Mouse (Mus musculus) mesoderm, embryonic 11.5 days (tissue): ENCODE results near the gene Kdm4b.

Experiments used
- DNase-seq: peaks from one replicate; pipeline ENCODE4 v3.0.0-alpha.2; 2012; ENCODE audit warnings: low read depth, low spot score

The Kdm4b gene

DNA sequence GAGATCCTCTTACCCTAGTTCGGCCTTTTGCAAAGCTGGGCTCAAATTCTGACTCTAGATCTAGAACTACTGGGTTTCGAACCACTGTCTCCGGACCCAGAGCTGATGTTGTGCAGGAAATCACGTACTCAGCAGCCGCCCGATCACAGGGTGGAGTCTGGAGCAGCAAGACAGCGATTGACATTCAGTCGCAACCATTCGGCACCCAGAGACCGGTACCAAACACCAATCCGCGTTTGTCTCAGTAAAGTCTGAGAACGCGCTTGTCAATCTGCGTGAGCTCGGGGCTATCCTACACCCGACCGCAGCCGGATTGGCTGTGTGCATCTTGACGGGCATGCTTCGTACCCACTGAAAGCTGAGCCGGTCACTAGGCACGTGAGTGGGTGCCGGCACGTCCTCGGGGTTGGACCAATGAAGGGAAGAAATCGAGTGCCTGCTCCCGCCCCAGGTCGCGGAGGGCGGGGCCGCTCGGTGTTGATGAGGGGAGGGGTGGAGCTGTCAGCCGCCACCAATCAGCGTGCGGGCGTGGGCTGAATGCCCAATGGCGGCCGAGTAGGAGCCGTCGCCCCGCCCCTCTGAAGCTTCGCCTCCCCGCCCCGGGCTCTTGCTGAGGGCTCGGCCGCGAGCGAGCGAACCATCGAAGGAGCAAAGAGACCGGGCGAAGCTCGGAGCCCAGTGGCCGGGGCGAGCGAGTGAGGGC lies at the start of gene Kdm4b:
Gene Kdm4b (plus strand): TSS at position 613 of the 703 bp plus-strand sequence.
- peak; percentile 99 for DNase-seq

DNA sequence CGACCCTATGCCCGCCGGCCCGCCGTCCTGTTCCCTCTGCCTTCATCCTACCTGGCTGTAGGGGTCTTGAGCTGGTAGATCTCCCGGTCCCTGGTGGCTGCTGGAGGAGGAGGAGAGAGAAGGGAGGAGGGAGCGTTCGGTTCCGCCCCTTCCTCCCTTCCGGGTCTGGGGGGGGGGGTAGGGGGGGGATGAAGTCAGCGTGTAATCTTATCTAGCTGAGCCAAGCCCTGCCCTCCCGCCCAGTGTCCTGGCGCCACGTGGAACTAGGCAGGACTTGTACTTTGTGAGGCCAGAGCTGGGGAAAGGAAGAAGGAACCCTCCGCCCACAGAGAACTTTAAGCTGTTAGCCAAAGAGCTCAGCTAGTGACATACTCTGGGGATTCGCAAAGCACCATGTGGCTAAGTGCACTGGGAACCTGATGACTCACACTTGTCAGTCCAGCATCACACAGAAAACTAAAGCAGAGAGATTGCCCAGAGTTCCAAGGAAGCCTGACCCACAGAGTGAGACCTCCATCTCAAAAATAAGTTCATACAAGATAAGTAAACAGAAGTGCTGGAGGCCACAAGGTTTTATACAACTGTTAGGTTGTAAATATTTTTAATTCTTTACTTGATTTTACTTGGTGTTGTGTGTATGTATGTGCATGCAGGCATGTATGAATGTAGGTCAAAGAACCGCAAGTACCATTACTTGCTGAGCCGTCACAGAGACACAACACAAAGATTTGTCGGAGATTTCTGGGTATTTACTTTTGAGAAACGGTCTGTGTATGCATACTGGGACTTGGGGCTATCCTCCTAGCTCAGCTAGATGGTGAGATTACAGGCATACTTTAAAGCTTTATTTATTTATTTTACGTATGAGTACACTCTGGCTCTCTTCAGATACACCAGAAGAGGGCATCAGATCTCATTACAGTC lies 49.0 kb upstream of the Kdm4b start, which contains the start of gene Ticam1:
Gene Ticam1 (minus strand): TSS at position 144 of the 924 bp plus-strand sequence.
- peak; percentile 99 for DNase-seq

DNA sequence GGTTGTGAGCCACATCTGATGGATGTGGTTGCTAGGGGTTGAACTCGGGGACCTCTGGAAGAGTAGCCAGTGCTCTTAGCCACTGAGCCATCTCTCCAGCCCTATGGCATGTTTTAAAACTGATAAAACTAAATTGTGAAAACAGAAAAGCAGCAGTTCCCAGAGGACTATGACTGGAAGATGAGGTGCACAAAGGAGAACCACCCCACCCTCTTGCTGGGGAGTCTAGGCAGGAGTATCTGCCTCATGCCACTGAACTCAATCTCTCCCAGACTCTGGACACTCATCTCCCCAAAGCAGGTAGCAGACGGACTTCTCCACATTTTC lies 48.3 kb upstream of the Kdm4b start:
- no peak for DNase-seq

GRCm38 (mm10) chr17:56278340-56278739 lies 47.5 kb upstream of the Kdm4b start:
- no peak for DNase-seq

- no peak for DNase-seq
Observed at GRCm38 (mm10) chr17:56279481-56280155, 46.2 kb upstream of the Kdm4b start.

- DNase-seq, result no peak
Observed at GRCm38 (mm10) chr17:56281193-56281592, 44.7 kb upstream of the Kdm4b start.

- DNase-seq, result no peak
Observed at GRCm38 (mm10) chr17:56282802-56283201, 43.1 kb upstream of the Kdm4b start.

DNA sequence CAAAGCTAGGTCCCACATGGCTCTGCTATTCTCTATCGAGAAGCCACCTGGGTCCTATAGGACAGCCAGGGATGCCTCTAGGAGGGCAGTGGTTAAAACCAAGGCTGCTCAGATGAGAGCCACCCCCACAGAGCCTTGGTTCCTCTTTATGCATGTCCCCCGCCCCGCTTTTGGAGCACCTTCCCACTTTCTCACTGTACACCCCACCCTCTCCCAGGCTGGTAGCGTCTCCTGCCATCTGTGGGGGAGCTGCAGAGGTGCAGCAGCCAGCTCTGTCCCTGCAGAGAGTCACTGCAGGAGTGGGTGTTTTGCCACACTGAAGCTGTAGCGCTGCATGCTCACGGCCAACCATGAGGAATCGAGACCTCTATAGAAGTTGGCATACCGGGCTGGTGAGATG lies 42.5 kb upstream of the Kdm4b start:
- DNase-seq, result no peak

- no peak for DNase-seq
Observed at GRCm38 (mm10) chr17:56285995-56286394, 39.9 kb upstream of the Kdm4b start.

- DNase-seq, result no peak
Observed at GRCm38 (mm10) chr17:56287830-56288229, 38.0 kb upstream of the Kdm4b start.

- no peak for DNase-seq
Observed at GRCm38 (mm10) chr17:56288866-56289265, 37.0 kb upstream of the Kdm4b start.

- DNase-seq, result peak; percentile 70
Observed at GRCm38 (mm10) chr17:56289371-56290331, 36.2 kb upstream of the Kdm4b start.

DNA sequence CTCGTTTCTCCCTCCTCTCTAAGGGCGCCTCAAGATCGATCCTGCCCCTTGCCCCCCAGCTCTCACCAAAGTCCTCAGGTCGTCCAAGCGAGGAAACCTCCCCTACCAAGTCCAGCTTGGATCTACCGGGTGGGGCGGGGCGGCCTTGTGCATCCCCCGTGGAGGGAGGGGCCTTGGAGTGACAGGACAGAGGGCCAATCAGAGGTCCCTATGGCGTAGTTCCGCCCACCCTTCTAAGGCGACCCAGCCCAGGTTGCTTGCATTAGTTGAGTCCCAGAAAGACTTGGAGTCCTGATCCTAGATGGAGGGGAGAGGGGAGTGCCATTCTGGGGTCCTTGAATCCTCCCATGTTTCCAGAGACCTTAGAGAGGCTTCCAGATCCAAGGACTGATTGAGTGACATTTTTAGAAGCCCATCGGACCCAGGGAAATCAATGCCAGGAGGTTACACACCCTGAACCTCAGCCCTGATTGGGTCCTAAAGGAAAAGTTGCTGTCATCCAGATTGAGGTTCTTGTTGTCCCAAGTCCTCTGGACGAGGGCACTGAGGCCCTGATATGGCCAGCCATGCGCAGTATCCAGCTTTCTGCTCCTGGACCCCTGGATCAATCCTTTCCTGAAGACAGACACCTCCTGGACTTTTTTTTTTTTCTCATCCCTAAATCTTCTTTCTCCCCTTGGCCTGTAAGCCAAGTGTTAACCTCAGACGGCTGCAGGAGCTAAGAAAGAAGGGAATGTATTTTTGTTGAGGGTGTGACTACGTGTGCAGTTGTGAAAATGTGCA lies 35.3 kb upstream of the Kdm4b start:
- DNase-seq, result peak; percentile 92

DNA sequence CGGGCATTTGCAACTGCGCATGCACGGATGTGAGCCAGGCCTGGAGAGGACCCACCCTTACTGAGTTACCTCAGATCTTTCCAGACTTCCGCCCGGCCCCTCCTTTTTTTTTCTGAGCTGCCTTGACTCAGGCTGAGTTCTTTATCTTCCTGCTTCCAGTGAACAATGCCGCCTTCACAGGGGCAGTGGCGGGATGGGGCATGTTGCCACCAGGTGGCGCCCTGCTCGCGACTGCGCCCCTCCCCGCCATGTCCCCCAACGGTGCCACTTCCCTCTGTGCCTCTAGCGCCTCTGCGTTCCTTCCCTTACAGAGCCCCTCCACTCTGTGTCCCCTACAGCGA lies 34.7 kb upstream of the Kdm4b start:
- peak; percentile 92 for DNase-seq

DNA sequence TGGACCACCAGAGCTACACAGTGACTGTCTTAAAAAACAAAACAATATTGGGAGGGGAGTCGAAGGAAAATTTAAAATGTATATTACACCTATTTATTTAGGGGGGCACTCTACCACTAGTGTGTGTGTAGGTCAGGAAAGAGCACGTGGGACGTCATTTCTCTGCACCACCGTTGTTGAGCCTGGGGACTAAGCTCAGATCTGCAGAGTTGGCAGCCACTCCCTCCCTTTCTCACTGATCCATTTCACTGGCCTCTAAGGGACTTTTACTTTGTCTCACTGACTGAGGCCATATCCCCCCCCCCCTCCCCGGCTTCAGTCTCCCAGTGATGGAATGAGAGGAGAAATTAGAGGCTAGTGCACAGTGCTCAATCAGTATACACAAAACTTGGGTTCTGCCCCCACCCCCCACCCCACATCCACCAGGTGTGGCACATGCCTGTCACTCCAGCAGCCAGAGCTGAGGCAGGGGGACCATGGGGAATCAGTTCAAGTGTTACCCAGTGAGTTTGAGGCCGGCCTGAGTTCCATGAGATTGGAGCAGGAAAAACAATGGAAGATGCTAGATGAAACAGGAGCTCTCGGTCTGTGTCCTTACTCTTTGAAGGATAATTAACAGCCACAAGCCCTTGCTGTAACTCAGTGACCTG lies 33.9 kb upstream of the Kdm4b start:
- no peak for DNase-seq

DNA sequence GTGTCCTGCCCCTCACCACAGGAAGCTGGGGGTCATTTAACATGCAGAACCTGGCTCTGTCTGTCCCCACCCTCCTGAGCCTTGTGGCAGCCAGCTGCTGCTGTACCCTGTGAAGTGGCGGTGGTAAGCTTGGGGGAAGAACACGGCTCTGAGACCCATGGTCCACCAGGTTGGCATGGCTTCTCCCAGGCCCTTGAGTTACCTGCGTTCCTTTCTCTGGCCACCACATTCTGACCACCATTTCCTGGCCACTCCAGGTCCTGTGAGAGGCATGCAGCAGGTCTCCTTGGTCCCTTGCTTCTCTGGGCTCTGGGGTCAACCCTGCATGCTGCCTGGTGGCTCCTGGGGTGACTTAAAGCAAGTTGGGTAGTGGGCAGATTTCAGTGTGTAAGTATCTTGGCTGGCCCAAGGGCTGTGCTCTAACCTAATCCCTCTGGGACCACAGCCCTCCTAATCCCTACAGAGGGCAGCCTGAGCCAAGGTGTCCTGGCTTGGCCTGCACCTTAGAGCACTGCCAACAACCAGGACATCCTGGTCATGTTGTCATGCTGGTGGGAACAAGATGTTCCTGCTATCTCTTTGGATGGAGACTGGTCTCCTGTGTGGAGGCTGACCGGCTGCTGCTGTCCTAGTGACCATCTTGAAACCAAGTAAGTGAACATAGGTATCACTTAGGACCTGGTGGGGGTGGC lies 33.2 kb upstream of the Kdm4b start, which contains the start of gene Plin3:
Gene Plin3 (minus strand): TSS at position 343 of the 692 bp plus-strand sequence.
- no peak for DNase-seq

- DNase-seq, result no peak
Observed at GRCm38 (mm10) chr17:56293291-56293690, 32.6 kb upstream of the Kdm4b start.

DNA sequence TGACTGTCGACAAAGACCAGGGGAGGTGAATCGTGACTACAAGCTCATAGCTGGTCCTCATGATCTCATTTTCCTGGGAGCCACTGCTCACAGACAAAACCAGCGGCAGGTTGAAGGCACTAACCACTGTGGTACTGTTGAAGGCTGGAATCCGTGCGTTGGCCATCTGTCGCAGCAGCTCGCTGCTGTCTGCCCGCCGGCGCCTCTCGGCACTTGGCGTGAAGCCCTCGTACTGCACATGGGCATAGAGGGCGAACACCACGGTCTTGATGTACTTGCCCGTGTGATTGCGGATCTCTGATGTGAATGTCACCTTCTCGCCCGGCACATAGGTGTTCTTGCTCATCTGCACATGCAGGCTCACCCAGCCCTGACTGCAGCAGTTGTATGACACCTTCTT lies 31.6 kb upstream of the Kdm4b start:
- DNase-seq, result no peak

DNA sequence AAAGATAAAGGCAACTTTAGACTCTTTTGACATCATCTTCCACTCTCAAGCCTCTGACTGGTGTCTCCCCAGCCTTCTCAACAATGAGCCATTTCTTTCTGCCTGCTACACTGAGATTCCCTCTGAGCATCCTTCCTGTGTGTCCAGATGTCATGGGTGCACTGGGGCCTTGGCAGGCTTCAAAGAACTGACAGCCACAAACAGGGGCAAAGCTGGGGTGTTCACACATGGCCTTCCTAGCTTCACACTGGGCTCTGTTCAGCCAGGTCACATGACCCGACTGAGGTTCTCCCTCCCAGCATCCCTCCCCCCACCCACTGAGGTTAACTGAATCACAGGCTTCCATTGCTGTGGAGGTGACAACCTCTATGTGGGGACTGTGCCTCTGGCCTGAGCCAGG lies 29.7 kb upstream of the Kdm4b start:
- no peak for DNase-seq
